Mouse (Mus musculus) cerebellum, adult (tissue): Measurements from ENCODE around the gene Phactr2.

Experiments used
- ATAC-seq: cut with Nextera tagmentation; 2 replicates; pipeline ENCODE4 v1.9.2; 2017; ENCODE audit warnings: mild to moderate bottlenecking, moderate library complexity, mixed read lengths; ENCODE audit not compliant: insufficient number of reproducible peaks, low FRiP score, low TSS enrichment

The Phactr2 gene

DNA sequence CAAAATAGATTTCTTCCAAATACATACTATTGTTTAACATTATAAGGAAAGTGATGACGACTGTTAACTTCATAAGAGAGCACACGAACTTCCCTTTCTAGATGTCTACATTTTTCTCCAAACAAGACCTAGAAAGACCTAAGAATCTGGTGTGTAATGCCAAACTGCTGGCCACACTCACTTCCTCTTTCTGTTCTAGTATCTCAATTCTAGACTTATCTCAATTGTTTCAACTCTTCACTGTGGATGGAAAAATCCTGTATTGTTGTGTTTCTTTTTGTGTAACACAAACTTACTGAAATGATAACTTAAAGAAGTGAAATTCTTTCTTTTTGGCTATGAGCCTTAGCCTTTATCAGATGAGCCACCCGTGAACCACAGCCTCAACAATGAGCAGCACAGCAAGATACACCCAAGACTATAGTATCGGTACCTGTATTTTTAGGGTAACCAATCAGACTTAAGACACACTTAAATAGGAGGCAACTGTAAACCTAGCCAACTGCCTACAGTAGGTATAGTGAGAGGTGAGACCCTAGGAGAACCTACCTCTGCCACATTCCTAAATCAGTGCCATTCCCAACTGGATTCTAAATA lies 289.9 kb downstream of the Phactr2 start:
- no peak for ATAC-seq

DNA sequence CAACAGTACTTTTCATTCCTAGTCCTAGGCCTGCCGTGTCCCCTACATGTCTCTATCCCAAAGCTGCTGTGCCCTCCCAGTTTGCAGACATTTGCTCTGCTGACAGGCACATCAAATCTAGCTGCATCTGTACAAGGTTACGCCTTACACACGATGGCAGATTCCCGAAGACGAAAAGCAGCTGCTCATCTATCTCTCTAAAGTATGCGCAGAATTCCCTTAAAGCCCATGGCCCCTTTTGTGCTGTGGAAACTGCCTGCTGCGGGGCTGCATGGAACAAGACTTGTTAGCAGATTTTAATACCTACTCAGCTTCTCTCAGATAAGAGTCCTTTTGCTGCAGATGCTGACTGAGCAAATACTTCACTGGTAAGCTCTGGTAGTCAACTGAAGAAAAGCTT lies 294.0 kb downstream of the Phactr2 start:
- ATAC-seq: no peak

DNA sequence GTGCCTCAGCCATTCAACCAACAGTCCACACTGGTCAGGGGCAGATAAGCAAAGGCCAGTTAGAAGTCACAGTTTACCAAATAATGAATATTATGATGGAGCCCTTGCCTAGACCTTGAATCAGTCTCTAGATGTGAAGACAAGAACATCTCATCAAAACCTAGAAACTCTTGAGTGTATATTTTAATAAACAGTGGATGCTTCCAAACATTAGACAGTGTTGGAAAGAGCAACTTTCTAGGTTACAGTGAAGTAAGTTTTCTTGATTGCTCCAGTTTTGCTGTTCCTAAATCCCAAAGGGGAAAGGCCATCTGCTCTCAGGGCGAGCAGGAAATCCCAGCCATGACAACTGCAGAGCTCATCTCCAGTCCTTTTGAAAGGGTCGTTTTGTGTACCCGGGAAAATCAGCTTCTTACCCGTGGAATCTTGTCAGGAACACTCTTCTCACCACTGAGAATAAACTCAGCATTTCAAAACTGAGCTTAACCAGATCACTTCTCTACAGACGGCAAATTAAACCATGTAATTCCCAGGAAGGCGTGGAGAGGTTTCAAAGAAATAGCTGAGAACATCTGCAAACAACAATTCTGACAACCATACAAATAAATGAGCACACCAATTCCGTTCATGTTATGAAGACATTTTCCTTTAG lies 296.1 kb downstream of the Phactr2 start, which contains the start of gene Zc2hc1b:
Gene Zc2hc1b, minus strand, starts transcription at position 51 of the 652 bp plus-strand sequence.
- ATAC-seq: no peak

DNA sequence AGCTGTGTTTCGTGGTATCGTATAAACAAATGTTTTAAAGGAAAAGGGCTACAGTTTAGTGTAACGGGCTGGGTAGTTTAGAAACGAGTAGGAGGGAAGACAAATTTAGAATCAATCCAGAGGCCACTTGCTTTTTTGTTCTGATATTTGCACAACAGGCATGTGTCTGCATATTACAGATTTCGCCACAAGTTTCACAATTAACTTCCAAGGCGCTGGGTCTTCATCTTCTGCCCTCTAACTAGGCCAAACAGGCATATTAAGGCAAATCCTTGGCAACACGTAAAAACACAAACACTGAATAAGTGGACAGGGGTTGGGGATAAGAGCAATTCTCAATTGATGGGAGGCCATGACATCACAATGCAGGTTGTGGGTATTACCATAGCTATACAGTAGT lies 298.3 kb downstream of the Phactr2 start:
- no peak for ATAC-seq

DNA sequence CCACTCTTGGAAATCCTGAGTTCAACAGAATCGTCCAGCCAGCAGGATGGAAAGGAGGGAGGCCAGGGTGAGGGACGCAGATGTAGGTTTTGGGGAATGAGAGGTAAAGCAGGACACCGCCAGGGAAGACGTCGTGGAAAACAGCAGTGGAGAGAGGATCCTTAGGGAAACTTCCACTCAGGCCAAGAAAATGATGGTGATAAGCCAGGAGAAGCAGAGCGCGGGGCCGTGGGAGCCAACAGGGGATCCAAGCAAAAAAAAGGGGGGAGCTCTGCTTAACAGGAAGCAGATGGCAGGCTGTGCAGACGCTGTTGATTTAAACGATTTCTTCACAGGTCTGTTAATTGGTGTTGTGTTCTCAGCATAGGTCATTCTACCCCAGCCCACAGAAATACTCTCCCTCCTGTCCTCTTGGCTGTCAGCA lies 301.4 kb downstream of the Phactr2 start:
- ATAC-seq: no peak

DNA sequence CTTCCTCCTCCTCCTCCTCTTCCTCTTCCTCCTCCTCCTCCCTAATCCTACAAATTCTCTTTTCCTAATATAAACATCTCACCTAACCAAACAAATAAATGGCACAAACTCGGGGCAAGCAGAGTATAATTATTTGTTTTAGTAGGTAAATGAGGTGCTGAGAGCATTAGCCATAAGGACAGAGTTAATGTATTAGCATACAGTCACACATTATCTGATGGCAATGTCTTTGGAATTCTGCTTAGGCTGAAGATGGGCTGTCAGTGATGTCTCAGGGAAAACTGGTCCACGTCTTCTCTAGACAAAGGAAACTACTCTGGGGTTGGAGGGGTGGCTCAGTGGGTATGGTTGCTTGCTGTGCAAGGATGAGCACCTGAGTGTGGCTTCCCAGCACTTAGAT lies 302.8 kb downstream of the Phactr2 start:
- no peak for ATAC-seq

DNA sequence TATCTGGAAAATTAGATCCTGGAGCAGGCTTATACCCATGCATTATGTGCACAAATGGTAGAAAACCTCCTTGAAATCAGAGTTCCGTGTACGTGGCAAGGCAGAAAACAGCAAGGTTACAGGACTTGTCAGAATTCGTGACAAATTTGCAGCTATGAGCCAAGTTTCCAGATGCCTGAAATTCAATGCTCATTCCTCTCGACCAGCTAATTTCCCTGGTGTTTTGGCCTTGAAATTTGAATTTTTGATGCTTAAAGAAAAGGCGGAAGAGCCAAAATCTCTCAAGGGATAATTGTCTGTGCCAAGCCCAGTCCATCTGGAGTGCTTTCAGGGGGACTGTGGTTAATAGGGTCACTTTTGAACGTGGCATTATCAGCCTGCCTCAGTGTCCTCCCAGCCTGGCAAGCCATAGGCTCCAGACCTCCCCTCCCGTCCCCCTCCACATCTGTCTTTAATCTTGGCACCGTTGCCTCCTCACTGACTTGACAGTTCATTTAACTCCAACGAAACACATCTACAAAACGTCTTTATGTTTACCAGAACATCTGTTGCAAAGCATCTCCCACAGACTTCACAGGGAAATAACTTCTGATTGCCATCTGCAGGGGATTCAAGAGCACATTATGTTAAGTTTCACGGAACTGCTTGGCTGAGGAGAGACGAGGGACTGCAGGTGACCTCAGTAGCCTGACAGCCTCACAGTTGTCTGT lies 303.3 kb downstream of the Phactr2 start:
- ATAC-seq: no peak

DNA sequence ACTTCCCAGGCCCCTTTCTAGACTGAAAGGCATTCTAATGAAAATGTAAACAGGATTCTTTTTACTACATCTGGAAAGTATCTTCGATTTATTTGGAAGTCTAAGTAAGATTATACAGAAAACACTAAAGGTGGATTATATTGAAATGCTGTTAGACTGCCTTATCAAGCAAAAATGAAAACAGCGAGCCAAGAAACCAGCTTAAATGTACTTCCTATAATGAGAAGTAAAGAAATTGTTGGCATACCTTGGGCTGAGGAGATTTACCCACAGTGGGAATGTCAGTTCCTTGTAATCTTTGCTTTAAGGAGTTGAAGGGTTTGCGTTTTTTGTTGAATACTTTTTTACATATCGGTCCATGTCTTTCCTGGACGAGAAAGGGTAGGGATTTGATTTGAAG lies 305.8 kb downstream of the Phactr2 start:
- ATAC-seq: no peak

DNA sequence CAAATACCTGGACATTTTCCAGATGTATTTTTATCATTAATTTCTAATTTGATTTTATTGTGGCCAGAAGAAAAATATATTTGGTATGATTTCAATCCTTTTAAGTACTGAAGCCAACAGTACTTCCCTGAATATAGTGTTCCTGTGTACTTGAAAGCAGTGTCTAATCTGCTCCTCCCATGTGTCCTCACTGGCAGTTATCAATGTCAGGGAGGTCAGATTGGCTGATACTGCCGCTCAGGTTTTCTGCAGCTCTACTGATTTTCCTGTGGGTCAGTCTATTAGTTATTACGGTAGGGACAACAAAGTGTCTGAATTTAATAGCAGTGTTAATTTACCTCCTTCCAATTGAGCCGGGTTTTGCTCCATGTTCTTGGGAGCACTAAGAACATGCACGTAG lies 312.2 kb downstream of the Phactr2 start:
- ATAC-seq: no peak

DNA sequence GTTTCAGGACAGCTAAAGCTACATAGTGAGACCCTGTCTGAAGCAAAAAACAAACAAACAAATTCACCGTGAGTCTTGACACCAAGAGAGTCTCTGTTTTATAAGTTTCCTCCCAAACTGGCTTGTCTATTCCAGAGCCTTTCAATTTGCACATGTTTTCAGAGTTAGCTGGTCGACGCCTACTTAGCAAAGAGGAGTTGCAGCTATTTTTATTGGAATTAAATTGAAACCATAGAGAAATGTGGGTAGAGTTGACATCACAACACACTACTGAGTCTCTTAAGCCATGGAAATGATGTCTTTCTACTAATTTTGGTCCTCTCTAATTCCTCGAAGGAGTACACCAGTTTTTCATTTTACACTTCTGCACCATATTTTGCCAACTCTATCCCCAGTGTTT lies 313.3 kb downstream of the Phactr2 start:
- no peak for ATAC-seq
